Mouse (Mus musculus) 3T3-L1 (cell line): ENCODE data around the gene Dot1l.
"Not testable (repeated sequence)": the region's sequence is repeated elsewhere in the genome, so short reads cannot be mapped to it uniquely, and the experiment has no call there.

ENCODE experiments used
- DNase-seq: peaks from one replicate; pipeline ENCODE4 v3.0.0-alpha.2; 2015; ENCODE audit warnings: low read depth, low spot score

The Dot1l gene

DNA sequence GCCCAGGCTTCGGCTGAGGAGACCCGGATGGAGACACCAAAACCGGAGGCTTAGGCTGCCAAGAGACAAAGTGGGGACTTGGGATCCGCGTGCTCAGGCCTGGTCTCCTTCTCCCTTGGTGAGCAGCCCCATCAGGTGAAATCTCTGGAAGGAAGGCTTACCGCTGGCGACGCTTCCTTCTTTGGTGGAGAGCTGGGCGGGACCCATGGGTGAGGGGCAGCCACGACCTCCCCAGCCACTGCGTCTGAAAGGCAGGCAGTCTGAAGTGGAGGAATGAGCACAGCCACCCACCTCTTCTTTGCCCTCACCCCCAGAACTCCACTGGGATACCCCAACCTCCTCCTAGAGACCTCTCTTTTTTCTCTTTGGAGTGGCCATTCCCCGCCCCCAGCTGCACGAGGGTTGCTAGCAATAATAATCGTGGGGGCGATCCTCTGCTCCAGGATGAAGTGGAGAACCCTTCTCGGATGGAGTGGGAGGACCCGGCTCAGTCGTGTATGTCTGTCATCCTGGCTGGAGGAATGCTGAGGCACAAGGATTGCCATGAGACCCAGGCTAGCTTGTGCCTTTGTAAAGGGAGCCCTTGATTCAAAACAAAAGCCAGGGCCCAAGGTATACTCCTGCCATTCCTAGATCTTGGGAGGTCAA, 54.1 kb downstream of the Dot1l start:
- DNase-seq = no peak

DNA sequence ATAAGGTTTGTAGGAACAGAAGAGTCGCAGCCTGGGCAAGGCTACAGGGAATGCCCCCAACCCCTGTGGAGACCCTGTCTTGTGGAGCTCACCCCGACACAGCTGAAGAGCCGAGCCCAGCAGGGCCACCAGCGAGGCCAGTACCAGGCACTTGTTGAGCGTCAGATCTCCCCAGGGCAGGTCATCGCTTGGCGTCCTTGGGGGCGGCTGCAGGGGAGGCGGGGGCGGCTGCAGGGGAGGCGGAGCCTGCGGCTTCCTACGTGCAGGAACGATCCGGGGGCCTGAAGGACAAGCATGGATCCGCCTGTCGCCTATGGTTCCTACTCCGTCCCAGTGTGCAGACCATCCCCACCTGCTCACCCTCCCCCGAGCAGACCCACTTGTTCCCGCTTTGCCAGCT, 55.1 kb downstream of the Dot1l start:
- no peak for DNase-seq

DNA sequence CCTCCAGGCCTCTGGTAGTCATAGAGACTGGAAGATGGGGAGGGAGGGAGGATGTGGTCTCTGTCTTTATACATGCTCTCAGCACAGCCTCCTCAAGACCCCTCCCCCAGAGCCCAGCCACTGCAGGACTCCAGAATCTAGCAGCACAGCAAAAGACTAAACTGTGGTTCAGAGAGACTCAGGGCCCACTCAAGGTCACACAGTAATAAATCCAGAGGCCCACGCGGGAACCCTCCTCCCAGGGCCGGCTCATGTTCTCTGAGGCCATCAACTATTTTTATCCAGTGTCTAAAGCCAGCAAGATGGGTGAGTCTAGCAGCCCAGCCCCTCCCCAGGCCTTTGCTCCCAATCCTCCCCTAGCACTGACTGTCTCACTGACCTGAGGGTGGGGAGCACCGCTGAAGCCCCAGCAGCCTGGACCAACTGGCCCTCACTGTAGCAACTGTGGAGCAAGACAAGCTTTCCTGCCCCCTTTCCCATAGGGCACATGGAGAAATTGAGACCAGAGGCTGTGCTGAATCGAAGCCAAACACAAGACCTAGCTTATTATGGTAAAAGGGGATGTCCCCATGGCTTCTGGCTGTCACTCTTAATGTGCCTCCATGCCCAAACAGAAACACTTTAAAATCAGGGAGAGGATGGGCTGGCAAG, 57.5 kb downstream of the Dot1l start:
- DNase-seq = no peak

DNA sequence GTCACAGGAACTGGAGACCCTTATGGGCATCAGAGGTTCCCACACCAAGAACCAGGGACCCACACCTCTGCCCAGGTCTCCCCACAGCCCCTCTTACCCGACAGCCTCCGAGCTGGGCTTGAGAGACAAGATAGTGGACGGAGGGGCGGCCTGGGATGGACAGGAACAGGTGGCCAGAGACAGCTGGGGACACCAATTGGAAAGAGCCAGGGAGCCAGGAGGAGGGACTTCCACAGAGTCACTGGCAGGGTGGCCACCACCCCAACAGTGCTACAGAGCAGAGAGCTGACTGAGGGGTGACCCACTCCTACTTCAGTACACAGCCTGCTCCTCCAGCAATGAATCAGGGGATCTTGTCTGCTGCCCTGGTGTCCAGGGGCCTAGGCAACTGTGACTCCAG, 58.4 kb downstream of the Dot1l start, which contains the start of gene Jsrp1:
TSS of gene Jsrp1 (minus strand) at position 133 of the 400 bp plus-strand sequence.
- DNase-seq = no peak

DNA sequence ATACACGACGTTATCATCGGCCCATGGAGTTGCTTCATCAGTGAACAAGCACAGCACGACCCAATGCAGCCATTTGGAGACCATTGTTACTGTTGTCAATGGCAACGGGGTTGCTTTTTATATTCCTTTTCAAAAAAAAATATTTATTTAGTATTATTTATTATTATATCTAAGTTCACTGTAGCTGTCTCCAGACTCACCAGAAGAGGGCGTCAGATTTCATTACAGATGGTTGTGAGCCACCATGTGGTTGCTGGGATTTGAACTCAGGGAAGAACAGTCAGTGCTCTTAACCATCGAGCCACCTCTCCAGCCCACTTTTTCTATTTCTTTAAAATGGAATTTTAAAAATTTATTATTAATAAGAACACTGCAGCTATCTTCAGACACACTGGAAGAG, 59.8 kb downstream of the Dot1l start:
- no peak for DNase-seq

DNA sequence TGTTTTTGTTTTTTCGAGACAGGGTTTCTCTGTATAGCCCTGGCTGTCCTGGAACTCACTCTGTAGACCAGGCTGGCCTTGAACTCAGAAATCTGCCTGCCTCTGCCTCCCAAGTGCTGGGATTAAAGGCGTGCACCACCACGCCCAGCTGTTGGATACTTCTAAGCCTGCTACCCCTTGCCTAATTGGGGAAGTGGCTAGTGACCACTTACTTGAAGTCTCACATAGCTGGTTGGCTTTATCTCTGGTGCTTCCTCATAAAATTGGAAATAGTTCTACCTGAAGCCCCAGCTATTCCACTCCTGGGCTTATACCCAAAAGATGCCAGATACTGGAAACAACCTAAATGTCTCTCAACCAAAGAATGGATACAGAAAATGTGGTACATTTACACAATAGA, 61.3 kb downstream of the Dot1l start:
- DNase-seq = not testable (repeated sequence)

DNA sequence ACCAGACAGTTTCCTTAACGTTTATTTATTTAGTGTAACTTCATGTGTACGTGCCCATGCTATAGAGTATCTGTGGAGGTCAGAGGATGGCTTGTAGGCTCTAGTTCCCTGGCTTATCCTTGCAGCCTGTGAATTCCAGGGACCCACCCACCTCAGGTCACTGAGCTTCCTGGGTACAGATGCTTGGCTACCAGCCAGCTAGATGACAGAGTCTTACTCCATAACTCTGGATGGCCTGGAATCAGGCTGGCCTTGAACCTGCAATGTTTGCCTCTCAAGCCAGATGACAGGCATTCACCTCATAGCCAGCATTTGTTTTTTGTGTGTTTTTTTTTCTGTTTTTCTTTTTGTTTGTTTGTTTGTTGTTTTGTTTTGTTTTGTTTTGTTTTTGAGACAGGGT, 62.2 kb downstream of the Dot1l start:
- no peak for DNase-seq

DNA sequence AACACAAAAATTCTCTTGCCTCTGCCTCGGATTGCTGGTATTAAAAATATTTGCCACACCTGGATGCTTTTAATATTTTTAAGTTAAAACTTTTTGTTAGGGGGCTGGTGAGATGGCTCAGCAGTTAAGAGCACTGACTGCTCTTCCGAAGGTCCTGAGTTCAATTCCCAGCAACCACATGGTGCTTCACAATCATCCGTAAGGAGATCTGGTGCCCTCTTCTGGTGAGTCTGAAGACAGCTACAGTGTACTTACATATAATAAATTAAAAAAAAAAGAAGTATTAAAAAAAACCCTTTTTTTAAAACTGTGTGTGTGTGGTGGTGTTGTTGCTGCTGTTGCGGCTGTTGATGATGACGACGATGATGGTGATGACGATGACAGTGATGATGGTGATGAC, 62.9 kb downstream of the Dot1l start:
- DNase-seq = peak; percentile 62

DNA sequence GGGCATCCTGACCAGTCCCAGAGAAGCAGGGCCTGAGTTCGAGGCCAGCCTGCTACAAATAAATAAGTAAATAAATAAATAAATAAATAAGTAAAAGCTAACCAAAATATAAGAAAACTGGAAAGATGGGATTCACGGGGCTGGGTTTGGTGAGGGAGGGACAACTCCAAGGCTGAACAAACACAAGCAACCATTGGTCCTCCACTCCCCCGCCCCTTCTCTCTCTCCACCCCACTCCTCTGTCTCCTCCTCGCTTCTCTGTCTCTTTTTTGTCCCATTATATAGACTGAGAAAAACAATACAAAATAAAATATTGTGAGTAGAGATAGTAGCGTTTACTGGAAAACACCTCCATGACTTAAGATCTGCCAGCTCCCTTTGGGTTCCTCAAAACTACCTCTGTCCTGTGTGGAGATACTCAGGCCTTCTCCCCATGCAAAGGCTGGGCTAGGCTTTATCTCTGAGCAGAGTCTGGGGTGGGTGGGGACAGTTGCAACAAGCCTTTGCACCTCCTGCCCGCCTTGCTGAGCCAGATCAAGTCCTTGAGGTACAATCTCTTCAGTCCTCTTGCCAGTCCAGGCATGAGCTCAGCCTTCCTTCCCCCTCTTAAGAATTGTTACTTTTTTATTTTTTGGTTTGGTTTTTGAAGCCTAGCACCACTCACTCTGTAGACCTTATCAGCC, 63.7 kb downstream of the Dot1l start:
- DNase-seq = no peak

DNA sequence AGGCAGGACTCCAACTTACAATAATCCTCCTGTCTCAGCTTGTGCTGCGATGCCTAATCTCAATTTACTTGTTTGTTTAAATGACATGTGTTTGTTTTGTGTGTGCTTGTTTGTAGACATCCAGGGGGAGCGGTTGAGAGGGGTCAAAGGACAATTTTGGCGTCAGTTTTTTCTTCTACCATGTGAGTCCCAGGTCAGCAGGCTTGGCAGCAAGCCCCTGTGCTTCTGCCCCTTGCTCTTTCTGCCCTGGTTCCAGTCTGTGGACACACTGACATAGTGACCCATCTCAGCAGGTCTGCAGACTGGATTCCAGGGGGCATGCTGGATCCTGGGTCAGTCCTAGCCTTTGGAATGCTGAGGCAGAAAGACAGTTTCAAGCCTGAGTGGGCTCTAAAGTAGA, 64.4 kb downstream of the Dot1l start:
- no peak for DNase-seq

DNA sequence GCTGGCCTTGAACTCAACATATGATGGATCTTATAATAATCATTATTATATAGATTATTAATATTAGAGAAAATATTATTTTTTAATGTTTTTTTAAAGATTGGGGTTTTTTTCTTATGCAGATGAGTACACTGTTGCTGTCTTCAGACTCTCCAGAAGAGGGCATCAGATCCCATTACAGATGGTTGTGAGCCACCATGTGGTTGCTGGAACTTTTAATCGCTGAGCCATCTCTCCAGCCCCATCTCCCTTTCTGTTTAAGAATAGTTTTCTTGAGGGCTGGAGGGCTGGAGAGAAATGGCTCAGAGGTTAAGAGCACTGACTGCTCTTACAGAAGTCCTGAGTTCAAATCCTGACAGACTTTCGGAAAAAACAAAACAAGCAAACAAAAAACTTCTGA, 67.0 kb downstream of the Dot1l start:
- DNase-seq = peak; percentile 59

DNA sequence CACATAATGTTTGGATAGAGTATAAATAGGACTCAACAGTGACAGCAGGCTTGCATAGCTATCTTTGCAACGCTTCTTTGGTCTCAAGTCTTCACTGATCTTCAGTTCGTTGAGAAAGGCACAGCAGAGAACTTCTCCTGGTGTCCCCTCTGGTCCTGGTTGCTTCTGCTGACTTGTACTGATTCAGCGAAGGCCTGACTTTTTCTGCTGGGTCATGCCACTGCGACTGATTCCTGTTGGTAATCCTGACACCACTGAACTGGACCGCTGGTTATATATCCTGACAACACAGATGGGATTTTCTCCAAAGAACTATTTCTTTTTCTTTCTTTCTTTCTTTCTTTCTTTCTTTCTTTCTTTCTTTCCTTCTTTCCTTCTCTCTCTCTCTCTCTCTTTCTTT, 67.5 kb downstream of the Dot1l start:
- DNase-seq = no peak

DNA sequence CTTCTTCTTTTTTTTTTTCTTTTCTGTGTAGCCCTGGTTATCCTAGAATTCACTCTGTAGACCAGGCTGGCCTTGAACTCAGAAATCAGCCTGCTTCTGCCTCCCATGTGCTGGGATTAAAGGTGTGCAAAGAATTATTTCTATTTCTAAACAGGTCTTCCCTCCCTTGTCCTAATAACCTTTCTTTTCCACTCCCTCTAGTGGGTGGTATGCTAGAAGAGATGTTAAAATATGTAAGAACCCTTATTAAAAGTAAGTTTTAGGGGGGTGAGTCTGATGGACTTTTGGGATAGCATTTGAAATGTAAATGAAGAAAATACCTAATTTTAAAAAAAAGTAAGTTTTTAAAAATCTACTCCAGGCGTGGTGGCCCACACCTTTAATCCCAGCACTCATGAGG, 68.3 kb downstream of the Dot1l start:
- DNase-seq = peak; percentile 50

DNA sequence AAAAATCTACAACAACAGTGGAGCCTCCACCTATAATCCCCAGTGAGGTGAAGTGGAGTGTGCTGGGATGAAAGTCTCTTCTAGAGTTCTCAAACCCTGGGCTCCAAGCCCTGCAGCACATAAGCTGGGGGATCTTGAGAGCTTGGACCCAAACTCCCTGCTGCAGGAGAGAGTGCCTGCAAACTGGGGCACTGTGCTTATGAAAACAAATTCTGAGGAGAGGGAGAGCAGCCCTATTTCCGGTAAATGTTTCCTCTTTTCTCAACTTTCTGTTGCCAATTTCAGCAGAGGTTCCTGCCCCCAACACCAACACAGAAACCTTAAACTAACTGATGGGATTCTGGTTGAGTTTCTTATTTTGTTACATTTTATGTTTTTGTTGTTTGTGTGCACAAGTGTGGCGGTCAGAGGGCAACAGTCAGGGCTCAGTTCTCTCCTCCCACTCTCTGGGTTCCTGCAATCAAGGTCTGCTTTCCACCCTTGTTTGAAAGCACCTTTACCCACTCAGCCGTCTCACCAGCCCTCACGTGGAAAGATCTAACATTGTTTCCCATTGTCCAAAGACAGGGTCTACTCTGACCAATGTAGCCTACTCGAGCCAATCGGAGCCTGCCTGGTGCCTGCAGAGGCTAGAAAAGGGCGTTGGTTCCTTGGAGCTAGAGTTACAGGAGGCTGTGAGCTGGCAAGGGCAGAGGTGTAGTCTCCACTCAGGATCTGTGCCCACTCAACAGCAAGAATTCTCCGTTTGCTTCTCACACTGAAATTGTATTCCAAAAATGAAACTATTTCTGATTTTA, 69.0 kb downstream of the Dot1l start:
- DNase-seq = no peak

DNA sequence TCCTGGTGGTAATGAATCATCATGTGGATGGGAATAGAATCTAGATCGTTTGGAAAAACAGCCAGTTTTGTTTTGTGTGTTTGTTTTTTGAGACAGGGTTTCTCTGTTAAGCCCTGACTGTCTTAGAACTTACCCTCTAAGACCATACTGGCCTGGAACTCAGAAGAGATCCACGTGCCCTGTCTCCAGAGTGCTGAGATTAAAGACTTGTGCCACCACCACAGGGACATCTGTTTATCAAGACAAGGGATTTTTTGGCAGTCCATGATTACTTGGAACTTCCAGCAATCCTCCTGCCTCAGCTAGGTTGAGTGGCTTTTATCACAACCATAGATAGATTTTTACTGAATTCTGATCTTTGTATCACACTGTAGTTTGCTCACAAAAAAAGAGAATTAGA, 69.8 kb downstream of the Dot1l start:
- DNase-seq = no peak

DNA sequence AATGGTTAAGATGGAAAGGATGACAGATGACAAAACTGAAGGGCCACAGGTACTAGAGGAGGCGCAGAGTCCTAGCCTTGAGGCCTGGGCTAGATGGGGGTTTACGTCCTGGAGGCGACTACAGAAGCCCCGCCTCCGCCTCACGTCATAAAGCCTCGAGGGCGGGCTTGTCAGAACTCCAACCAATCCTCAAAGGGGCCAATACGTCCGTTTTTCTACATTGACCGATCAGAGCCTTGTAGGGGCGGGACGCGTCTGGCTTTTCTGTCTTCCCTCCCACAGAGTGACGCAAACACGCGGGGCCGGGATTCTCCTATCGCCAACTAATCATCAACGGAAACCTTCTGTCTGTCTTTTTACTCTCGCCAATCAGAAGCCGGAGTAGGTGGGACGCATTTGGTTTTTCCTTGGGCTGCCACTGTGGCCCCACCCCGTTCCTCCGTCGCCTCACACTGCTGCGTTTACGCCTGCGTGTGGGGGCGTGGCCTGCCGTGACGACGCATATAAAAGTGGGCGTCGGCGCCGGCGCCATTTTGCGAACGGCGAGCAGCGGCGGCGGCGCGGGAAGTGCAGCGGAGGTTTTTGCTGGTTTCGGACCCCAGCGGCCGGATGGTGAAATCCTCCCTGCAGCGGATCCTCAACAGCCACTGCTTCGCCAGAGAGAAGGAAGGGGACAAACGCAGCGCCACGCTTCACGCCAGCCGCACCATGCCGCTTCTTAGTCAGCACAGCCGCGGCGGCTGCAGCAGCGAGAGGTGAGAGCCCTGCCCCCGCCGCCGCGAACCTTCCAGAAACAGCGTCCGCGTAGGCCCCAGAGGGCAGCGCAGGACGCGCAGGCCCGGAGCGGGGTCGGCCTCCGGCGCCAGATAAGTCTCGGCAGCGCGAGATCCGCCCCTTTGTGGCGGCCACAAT, 71.4 kb downstream of the Dot1l start, which contains the start of gene Oaz1:
TSS of gene Oaz1 (plus strand) at position 506 of the 912 bp plus-strand sequence.
- DNase-seq = peak; percentile 100

DNA sequence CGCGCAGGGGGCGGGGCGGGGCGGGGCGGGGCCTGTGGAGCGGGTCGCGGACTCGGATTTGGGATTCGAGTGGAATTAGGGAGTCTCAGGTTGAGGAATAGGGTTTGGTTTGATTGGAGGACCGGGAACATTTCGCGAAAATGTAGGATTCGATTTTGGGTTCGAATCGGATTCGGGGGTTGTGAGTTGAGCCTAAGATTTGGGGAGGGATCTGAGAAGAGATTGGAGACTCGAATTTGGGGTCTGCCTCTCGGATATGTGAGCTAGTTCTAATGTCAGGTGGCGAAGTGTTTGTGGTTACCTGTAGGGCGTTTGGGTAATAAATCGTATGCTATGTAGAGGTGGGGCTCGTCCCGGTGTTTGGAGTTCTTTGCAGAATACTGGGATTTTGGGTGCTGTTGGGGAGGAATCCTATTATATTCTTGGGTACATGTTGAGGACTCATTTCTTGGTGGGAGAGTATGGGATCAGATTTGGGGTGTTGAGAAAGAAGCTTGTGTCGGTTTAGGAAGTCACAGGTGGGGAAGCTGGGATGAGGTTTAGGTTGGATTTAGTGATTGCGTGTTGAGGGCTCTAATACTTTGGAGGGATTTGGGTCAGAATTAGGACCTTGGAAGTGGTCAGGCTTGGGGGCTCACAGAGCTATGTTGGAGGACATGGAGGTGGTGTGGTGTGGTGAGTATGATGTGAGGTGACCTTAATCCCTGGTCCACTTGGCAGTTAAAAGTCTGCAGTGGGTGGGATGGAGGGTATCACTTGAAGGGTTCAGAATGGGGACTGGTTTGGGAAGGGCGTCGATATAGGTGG, 72.3 kb downstream of the Dot1l start:
- DNase-seq = no peak

DNA sequence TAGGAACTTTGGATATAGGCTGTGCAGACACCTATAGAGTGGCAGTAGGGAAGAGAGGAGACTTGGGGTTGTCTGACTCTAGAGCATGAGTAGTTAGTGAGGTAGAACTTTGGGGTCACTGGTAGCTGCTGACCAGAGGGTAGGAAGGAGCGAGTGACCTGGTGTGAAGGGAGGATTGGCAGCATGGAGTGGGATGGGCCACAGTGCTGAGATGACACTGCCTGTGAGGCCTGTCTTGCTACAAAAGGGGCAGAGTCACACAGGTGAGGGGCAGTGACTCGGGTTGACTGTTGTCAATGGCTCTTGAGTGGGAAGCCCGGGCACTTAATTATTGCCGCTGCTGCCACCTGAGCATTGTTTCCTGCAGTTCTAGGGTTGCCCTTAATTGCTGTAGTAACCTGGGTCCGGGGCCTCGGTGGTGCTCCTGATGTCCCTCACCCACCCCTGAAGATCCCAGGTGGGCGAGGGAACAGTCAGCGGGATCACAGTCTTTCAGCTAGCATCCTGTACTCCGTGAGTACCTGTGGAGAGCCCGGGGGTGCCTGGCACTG, 72.9 kb downstream of the Dot1l start:
- no peak for DNase-seq

DNA sequence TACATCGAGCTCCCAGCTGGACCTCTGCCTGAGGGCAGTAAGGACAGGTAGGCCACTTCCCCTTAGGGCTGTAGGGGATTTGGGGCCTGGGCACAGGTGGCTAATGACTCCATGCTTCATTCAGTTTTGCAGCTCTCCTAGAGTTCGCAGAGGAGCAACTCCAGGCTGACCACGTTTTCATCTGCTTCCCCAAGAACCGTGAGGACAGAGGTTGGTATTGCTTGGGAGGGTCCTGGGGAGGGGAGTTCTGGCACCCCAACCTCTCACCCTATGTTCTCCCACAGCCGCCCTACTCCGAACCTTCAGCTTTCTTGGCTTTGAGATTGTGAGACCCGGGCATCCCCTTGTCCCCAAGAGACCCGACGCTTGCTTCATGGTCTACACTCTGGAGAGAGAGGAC, 73.6 kb downstream of the Dot1l start:
- not testable (repeated sequence) for DNase-seq
